Mouse (Mus musculus) CD4-positive, CD25-positive, alpha-beta regulatory T cell, adult 9 weeks (primary cell): ENCODE data around the gene Crkl. TPM values are rescaled to one million over a fixed set of nuclear protein-coding genes. Genes with fewer than 3 reads are reported as not detected.

Experiments
- polyA plus RNA-seq: library from polyadenylated mRNA; unstranded; fragments of 100-300 nt; shearing (Covaris generic); gene quantifications from one replicate; pipeline ENCODE4 v1.2.1, GENCODE M21; 2017

Gene Crkl
- polyA plus RNA-seq, result 82.2 TPM

GRCm38 (mm10) chr16:17451541-17452372 is at the start of gene Crkl:
Gene Crkl, plus strand, starts transcription at chr16:17451987.

GRCm38 (mm10) chr16:17405736-17406443 is 45.9 kb upstream of the Crkl start, which contains the start of the genes Snap29 and Pi4ka:
Gene Snap29, plus strand, starts transcription at chr16:17405986.
Gene Pi4ka, minus strand, starts transcription at chr16:17406314.

GRCm38 (mm10) chr16:17489469-17490111 is 37.8 kb downstream of the Crkl start, which contains the start of gene Aifm3:
Gene Aifm3, plus strand, starts transcription at chr16:17489611.

GRCm38 (mm10) chr16:17508546-17509239 is 56.9 kb downstream of the Crkl start, which contains the start of gene Lztr1:
Gene Lztr1, plus strand, starts transcription at chr16:17508688.

GRCm38 (mm10) chr16:17530640-17531288 is 79.0 kb downstream of the Crkl start, which contains the start of gene Thap7:
Gene Thap7, minus strand, starts transcription at chr16:17531136.

Other genes starting within 250 kb of the Crkl start
- gene Ube2l3, start 249.3 kb upstream of the Crkl start, polyA plus RNA-seq, result 322 TPM
- not detected for gene Rimbp3, start 243.4 kb upstream of the Crkl start, polyA plus RNA-seq
- gene Hic2, start 218.4 kb upstream of the Crkl start, polyA plus RNA-seq, result 1.3 TPM
- gene Tmem191c, start 175.9 kb upstream of the Crkl start, polyA plus RNA-seq, result 86.0 TPM
- 0.31 TPM for gene Serpind1, start 120.6 kb upstream of the Crkl start, polyA plus RNA-seq
- gene Snap29, start 46.0 kb upstream of the Crkl start, polyA plus RNA-seq, result 26.0 TPM
- 30.1 TPM for gene Pi4ka, start 45.7 kb upstream of the Crkl start, polyA plus RNA-seq
- not detected for gene Aifm3, start 37.6 kb downstream of the Crkl start, polyA plus RNA-seq
- gene Lztr1, start 56.7 kb downstream of the Crkl start, polyA plus RNA-seq, result 68.8 TPM
- gene Thap7, start 79.1 kb downstream of the Crkl start, polyA plus RNA-seq, result 88.7 TPM
- gene Lrrc74b, start 109.3 kb downstream of the Crkl start, polyA plus RNA-seq, result not detected
- gene P2rx6, start 109.9 kb downstream of the Crkl start, polyA plus RNA-seq, result not detected
- gene Slc7a4, start 131.2 kb downstream of the Crkl start, polyA plus RNA-seq, result 2.7 TPM
- gene Smpd4, start 167.4 kb downstream of the Crkl start, polyA plus RNA-seq, result 29.2 TPM
- 0.53 TPM for gene Ccdc74a, start 194.5 kb downstream of the Crkl start, polyA plus RNA-seq